Mouse (Mus musculus) adrenal gland, postnatal 14 days (tissue): ENCODE measurements at regions not wholly inside any gene's neighbourhood (a gene's known extent, or its start where the extent isn't known, plus 50 kb on each side); places are given as distances from the start of the nearest gene placed in this dataset.

Experiments used
- DNase-seq: peaks from one replicate; pipeline ENCODE4 v3.0.0; 2021; ENCODE audit warnings: mixed read lengths

DNA sequence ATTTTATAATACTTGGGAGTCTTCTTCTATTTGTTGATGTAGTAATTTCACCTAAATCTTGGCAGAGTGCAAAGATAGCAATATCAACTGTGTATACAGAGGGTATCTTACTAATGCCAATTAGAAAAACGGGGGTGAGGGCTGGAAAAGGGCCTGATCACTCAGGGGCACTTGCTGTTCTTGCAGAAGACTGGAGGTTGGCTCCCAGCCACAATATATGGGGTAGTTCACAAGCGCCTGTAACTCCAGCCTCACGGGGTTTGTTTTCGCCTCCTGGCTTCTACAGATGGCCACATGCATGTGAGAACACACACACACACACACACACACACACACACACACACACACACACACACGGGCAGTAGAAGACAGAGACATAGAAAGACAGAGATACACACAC lies 185.7 kb downstream of the Plk2 start:
- no peak for DNase-seq

DNA sequence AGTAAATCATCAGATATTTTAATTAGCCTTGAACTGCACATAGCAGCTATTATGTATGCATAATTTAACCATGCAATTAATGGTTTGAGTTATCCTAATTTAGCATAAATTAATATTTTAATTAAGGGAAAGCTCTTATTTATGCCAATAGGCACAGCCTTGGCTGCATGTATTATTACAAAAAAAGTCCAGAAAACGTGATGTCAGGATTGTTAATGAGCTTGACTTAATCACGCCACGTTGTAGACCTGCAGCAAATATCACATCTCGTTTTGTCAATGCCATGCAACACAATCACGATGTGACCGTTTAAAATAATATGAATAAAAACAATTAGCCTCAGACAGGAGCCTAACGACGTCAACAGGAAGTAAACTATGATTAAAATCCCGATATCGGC lies 189.9 kb downstream of the Plk2 start:
- DNase-seq = no peak

DNA sequence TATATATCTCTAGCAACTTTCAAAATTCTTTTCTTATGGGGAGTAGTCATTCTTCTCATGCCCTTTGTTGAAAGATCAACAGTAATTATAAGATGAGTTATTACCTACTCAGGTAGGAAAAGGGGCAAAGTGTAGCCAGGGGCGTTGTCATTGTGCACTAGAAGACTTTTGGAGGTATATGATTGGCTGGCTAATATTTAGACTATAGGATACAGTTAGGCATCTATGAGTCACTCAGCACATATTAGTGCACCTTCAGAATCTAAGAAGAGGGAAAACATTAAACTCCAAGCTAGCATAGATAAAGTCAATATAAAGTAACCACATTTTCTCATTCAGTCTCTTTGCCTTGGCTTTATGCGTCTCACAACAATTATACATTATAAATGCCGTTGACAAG lies 199.8 kb downstream of the Plk2 start:
- DNase-seq = no peak

DNA sequence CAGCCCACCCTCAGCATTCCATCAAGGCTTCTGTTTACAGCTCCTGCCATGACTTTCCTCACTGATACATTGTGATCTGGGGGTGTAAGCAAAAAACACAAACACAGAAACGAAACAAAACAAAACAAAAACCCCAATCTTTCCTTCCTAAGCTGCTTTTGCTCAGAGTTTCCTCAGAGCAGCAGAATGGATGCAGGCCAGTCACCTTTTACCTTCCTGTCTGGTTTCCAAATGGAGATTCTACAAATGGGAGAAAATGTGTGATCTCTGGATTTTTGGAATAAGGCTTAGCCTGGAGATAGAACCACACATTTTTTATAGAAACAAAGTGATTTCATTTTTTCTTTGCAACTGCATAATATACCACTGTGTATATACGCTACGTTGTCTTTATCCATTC lies 204.8 kb downstream of the Plk2 start:
- DNase-seq = peak; percentile 11

DNA sequence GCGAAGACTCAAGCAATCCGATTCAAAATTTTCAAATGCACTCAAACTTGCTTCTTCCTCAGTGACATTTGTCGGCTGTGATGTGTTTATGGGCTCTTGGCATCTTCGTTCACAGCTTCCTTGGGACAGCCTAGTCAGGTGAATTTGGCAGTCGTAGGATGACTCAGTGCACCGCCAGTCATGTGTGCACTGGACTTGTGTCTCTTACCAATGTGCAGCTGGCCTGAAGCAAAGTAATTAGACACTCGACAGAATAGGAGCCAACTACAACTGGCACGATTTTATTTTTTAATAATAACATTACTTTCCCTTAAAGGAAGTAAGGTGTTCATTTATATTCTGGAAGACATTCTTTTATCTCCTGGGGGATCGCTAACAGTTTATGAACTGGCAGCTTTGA lies 205.5 kb downstream of the Plk2 start:
- no peak for DNase-seq

DNA sequence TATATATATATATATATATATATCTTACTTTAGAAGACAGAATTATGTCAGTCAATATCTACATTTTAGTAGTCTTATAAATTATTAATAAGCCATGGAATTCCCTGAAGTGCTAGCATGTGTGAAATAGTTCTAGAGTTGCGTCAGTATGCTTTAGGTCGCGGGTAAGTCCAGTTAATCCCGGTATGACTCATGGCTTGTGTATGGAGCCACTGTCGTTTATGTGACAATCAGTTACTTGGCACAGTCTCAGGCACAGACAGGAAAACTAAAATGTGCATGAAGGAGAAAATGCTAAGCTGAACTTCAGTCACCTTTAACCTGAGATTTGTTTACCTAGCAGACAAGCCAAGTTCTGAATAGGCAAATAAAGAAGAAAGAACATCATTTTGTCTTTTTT lies 206.5 kb downstream of the Plk2 start:
- no peak for DNase-seq

DNA sequence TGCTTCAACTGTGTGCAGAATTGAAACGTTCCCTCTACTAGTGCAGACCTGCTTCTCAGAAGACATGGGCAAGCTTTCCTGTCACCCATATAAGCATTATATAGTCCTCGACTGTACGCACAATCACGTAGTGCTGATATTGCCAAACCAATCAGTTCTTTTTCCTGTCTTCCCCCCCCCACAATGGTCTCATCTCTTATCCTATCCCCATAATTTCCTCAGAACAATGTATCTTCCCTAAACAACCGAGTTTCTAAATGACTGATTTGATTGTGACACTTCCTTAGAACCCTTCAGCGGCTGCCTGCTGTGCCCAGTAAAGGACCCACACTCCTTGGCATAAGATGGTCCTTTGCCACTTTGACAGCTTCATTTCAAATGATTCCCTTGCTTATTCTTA lies 207.0 kb downstream of the Plk2 start:
- no peak for DNase-seq

DNA sequence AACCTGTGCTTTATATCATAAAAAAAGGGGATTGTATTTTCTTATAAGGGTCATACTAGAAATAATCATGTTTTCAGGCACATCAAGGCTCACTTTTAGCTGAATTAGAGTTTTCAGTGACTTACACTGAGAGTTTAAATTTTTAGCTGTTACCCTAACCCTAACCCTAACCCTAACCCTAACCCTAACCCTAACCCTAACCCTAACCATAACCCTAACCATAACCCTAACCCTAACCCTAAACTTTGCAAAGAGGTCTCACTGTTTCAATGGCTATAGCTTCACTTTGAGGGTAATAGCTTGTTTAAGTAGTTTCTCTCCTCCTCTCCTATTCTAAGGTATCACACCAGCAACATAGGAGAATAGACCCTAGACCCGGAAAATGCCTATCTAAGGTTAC lies 208.0 kb downstream of the Plk2 start:
- no peak for DNase-seq

DNA sequence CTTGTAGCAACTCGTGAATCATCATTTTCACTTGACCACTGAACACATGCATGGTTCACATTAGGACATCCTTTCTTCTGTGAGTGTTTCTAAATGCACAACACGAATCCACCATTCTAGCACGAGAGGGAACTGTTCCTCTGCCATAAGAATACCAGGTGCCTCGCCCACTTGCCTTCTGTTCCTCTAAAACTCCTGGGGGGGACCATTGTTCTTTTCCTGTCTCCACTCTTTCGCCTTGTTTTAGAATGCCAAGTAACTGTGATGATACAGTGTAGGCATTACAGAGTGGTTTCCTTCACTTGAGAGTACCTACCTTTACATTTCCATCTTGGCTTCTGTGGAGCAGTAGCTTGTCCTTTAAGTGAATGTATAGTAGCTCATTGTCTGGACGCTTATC lies 224.2 kb downstream of the Plk2 start:
- DNase-seq = no peak

DNA sequence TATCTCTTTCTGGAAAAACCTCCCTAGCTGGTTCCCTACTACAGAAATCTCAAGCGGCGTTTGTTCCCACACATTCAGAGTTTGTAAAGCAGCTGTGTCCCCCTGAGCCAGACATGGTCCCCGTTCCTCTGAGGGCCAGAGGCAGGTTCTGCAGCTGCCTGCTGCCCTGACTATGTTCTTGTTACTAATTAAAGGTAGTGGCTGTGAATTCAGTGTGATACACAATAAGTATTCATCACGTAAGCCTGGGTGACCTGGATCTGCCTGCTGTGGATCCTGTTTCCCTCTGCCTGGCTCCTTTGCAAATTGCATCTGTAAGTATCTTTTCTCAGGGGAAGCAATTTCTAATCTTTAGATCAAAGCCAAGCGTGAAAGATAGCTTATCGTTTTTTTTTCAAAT lies 232.3 kb downstream of the Plk2 start:
- DNase-seq = no peak

DNA sequence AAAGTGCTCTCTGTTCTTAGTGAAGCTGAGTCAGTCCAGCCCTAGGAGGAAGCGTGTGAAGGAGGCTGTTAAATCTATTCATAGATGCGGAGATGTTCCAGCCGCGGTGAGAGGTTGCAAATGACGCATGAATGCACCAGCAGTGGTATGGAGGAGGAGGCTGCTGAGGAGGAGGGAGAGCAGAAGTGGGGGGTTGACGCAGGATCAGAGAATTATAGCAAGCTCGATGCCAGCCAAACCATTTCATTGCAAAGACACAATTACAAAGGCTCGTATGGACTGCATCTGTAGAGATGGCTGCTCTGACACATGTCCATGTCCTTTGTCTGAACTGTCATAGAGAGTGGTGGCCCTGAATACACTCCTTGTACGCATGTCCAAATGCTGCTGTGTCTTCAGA lies 232.9 kb downstream of the Plk2 start:
- DNase-seq = no peak

DNA sequence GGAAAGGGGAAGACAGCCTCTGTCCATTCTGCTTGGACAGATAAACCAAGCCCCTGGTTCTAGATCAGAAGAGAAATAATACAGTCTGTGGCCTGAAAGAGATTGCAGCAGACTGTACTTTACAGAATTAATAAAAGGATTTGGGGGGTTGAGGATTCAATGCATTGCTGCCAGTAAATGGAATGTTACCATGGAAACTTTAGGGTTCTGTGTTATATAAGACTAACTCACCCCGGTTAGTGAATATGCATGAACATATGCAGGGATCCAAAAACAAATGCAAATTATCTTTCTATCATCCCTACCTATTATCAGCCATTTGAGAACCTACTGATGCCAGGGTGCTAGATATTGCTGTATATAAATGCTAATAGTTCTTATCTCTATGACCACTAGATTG lies 233.4 kb downstream of the Plk2 start:
- no peak for DNase-seq

DNA sequence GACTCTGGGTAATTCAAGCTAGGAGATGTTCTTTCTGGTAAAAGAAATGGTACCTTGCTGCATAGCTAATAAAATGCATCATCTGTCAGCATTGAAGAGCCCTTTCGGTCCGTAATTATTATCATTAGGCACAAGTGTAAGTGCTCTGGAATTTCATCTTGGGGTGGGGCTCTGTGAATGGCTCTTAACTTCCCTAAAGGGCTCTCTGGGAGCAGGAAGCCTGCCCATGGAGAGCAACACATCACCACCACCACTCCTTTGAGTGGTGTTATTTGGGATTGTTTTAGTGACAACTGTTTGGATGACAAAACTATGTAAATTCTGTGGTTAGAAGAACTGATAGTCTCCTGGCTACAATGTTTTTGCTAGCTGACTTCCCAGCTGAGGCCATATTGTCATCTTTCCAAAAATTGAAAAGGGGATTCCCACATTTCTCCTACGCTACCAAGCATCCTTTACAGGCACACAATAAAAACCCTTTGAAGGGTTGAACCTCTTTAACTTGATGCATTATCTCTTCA lies 238.5 kb downstream of the Plk2 start:
- DNase-seq = no peak

DNA sequence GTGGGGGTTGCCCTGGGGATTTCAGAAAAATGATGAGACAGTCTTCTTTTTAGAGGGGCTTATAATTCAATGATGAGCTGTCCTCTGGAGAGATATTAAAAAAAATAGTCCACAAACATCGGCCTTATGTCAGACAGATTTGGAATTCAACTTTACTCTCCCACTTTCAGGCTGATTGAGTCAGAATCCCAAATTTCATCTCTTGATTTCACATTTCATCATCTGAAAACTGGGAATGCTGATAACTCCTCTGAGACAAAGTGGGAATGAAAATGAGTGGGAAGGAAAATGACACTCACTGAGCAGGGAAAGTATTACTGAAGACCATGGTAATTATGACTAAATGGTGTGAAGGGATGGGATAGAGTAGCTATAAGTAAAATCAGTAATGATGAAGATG lies 239.1 kb downstream of the Plk2 start:
- no peak for DNase-seq

DNA sequence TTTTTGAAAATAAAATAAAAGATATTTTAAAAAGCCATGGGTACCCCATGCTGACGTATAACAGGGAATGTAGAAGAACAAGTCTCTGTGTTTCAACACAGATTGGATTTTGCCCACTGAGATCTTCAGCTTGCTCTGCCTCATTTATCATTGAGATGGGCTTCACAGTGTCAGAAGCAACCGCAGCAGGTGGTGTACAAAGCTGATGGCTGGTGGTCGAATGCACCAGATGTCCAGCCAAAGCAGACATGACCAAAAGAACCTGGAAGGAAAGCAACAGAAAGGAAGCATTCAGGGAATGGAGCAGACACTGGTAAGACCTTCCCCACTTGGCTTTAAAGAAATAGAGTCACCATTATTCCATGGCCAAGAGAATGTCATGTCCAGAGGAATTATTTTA lies 247.9 kb downstream of the Plk2 start:
- DNase-seq = no peak

DNA sequence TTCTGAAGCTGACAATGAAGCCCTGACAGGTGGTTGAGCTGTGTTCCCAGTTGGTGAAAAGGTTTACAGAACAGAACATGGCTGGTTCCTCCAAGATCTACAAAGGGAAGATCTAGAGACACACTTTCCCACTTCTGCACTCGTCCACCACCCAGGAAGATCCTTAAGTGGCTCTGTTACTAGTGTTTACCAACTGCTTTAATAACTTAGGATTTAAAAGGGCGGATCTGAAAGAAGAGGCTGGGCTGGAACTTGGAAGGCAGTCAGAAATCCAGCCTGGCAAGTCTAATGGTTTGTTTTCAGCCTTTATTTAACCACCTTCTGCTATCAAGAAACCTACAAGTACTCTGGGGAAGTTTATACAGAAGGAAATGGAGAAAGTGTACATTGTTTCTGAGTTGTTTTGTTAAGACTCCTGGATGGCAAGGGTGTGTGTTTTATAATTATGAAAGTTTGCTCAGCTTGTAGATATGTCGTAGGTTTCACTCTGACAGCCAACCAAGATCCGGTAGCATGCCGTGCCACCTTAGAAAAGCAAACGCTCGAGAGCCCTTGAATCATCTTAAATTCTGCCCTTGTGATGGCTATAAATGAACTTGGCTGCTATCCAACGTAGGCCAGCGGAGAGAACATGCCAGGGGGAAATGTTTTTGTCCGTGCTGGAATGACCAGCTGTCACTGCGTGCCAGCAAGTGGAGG lies 248.5 kb downstream of the Plk2 start:
- peak; percentile 39 for DNase-seq

DNA sequence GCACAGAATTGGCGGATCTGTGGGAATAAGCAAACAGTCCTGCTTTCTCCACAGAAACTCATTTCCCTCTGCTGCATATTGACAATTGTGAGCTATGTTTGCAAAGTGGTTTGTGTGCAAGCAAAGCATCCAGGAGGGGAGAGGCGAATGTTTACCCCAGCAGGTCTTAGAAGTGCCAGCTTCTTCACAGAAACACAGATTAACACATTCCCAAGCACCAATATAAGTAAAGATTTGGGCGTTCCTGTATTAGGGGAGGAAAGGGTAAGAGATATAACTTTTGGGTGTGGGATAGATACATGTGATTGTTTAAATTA lies 249.0 kb downstream of the Plk2 start:
- no peak for DNase-seq

DNA sequence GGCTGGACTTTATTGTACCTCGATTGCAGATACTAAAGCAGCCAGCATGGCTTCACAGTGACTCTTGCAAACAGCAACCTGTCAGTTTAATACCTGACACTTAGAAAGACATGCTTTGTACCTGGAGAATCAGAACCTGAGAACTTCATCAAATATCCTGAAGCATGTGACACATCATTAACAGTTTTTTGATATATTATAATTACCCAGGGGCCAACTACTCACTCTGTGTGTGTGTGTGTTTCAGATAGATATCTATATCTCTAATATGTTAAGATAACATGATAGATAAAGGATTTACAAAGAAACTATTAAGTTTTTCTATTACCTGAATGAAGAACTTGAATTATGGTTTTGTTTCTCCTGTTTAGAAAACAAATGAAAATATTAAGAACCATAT lies 254.5 kb downstream of the Plk2 start:
- DNase-seq = no peak

DNA sequence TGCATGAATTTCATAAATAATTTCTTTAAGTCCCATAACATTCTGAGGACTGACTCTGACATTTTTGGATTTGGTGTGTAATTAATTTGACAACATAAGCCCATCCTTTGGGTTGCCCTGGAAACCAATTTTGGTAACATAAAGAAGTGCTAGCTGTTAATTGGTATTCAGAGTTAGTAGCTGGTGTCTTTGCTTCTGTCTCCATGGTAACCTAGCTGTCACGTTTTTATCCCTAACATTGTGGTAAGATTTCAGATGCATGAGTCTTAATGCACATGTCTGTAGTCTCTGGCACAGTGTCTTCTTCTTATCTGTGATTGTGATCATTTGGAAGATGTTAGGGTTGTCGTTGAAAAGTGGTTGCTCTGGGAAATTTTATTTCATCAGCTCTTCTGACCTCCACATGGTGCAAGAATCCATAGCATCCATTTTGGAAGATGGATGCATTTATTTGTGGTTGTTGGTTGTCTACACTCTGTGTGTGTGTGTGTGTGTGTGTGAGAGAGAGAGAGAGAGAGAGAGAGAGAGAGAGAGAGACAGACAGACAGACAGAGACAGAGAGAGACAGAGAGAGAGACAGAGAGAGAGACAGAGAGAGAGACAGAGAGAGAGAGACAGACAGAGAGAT lies 255.1 kb downstream of the Plk2 start:
- DNase-seq = no peak

DNA sequence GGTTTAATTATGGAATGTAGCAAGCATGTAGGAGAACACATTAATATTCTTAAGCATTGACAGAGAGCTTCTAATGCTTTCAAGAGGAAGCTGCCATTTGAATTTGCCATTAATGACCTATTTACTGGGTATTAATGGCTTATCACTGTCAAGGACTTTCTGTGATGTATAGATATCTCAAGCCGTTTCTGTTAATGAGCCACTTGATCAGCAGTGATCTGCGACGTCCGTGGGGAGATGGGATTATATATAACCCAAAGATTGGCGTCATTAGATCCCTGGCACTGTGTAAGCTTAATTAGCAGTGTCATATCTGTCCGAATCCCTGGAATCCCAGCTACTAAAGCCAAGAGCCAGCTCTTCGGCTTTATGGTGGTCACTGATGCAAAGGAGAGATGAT lies 257.4 kb downstream of the Plk2 start:
- no peak for DNase-seq

DNA sequence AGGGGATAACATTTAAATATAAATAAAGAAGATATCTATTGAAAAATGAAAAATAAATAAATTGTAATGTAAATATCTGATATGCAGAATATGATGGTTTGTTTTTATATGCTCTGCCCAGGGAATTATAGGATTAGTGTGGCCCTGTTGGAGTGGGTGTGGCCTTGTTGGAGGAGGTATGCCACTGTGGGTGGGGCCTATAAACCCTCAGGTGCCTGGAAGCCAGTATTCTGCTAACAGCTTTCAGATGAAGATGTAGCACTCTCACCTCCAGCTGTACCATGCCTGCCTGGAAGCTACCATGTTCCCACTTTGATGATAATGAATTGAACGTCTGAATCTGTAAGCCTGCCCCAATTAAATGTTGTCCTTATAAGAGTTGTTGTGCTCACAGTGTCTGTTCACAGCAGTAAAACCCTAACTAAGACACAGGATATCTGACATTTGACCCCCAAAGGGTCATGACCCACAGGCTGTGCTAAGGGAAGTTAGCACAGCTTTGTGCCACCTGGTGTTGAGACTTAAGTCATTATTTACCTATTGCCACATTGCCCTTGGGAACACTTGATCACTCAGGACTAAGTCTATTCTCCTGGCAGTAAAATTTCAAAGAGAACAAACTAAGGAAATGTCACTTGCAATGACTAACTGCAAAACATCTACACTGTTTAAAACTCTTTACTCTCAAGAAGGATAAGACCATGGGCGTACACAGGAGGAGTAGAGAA lies 270.4 kb downstream of the Plk2 start:
- no peak for DNase-seq

DNA sequence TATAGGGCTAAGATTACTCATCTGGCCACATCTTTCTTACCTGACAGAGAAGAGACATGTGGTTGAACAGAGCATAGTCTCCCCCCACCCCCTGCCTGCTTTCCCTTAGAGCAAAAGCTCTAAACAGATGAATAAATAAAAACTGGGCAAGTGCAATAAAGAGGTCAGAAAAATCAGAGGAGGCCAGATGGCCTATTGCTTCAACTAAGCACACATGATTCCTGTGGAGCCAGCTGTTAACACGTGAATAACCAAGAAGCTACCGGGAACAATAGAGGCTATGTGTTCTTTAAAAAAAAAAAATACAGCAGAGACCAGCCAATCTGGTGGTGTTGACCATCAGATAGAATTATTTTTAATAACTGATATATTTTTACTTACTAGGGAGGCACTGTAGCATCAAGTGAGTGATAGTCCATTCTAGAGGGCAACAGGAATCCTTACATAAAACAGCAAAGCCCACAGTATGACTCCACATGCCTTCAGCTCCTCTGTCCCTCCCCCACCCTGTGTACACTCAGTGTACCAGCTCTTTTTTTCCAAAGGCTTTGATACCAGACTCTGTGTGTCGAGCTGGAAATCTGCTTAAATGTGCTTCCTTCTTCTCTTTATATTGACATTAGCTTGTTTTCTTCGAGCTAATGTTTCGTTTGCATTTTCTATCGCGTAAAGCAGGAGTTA lies 272.6 kb downstream of the Plk2 start:
- DNase-seq = no peak

DNA sequence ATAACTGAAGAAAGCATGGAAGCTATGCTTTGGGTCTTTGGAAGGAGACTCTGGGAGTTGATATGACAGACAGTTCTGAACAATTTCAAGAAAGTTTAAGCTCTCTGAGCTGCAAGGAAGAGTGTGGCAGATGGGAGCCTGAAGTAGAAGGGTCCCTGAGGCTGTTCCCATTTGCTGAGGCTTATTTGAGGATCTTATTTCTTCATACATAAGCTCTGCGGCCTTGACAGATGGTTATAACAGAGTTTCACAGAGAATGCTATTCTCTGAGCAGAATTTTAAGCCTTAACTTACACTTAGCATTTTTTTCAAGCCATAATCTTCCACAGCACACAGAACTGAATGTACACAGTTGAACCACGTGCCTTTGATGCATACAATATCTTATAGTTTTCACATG lies 278.7 kb downstream of the Plk2 start:
- no peak for DNase-seq
